Mouse (Mus musculus) embryonic facial prominence, embryonic 12.5 days (tissue): ENCODE data around the gene Hs1bp3. TPM values are rescaled to one million over a fixed set of nuclear protein-coding genes. Genes with fewer than 3 reads are reported as not detected.

Experiments used
- ATAC-seq: fragments of 200-750 bp; cut with Nextera tagmentation; 2 replicates; pipeline ENCODE4 v1.8.0; 2017; ENCODE audit not compliant: insufficient number of reproducible peaks, insufficient read depth, low FRiP score, low TSS enrichment
- H3K27ac ChIP-seq: fragments of 300-500 bp; sonication (generic); 2 replicates; pipeline ENCODE4 v1.5.1; 2016; ENCODE audit warnings: mild to moderate bottlenecking
- H3K27me3 ChIP-seq: fragments of 300-500 bp; sonication (generic); 2 replicates; pipeline ENCODE4 v1.6.1; 2016; ENCODE audit warnings: mild to moderate bottlenecking, moderate library complexity
- H3K36me3 ChIP-seq: fragments of 300-500 bp; sonication (generic); 2 replicates; pipeline ENCODE4 v1.6.1; 2016; ENCODE audit warnings: mild to moderate bottlenecking
- H3K4me1 ChIP-seq: fragments of 300-500 bp; sonication (generic); 2 replicates; pipeline ENCODE4 v1.6.1; 2016
- H3K4me2 ChIP-seq: fragments of 300-500 bp; sonication (generic); replicated peaks from 2 replicates; pipeline ENCODE4 v1.6.1; 2016; ENCODE audit warnings: mild to moderate bottlenecking, moderate library complexity
- H3K4me3 ChIP-seq: fragments of 300-500 bp; sonication (generic); 2 replicates; pipeline ENCODE4 v1.5.1; 2016; ENCODE audit warnings: mild to moderate bottlenecking
- H3K9ac ChIP-seq: fragments of 300-500 bp; sonication (generic); 2 replicates; pipeline ENCODE4 v1.6.1; 2016; ENCODE audit warnings: mild to moderate bottlenecking, moderate library complexity
- H3K9me3 ChIP-seq: fragments of 300-500 bp; sonication (generic); 2 replicates; pipeline ENCODE4 v1.6.1; 2016; ENCODE audit warnings: mild to moderate bottlenecking, moderate library complexity
- WGBS: fragments of 180-500 bp; shearing (Covaris S2); methylation state at CpG from one replicate; pipeline ENCODE4 v1.1.7; 2016; 5-methylcytosine and 5-hydroxymethylcytosine counted together
- polyA plus RNA-seq: library from polyadenylated mRNA; unstranded; fragments of >200 nt; fragmentation: Nextera tagmentation; extraction: Ambion mirVana; gene quantifications from 2 replicates; pipeline ENCODE4 v1.2.1, GENCODE M21; 2016

Hs1bp3 gene
- polyA plus RNA-seq, 1 experiment from 2014 or later: 20.3 TPM

- no peak overlapping the region for H3K4me3 ChIP-seq
- H3K27ac ChIP-seq: no peak overlapping the region
- H3K27me3 ChIP-seq: no peaks in the 10 kb centered on the region
- H3K9ac ChIP-seq: no peak overlapping the region
- peaks cover 49% of the 10 kb centered on the region for H3K36me3 ChIP-seq
- 73% methylated on average over 8 of the region's 8 CpGs for WGBS
- 0 out of 2 replicates have a peak, but pooled peaks cover 5% of the 10 kb centered on the region for H3K4me1 ChIP-seq
- no peak overlapping the region for H3K4me2 ChIP-seq
- H3K9me3 ChIP-seq: no peaks in the 10 kb centered on the region
- no peak for ATAC-seq
Measured at GRCm38 (mm10) chr12:8338918-8339317, 25.7 kb downstream of the Hs1bp3 start.

GRCm38 (mm10) chr12:8339591-8340319 lies 26.5 kb downstream of the Hs1bp3 start:
- H3K4me3 ChIP-seq: no peak overlapping the region
- no peak overlapping the region for H3K27ac ChIP-seq

GRCm38 (mm10) chr12:8341008-8341407 lies 27.8 kb downstream of the Hs1bp3 start:
- Histone ChIP-seq H3K9me3 (no peaks in the 10 kb centered on the region), H3K36me3 (peaks cover 47% of the 10 kb centered on the region), H3K4me2 (no peak overlapping the region), H3K27me3 (no peaks in the 10 kb centered on the region), H3K4me1 (0 out of 2 replicates have a peak, but pooled peaks cover 11% of the 10 kb centered on the region), H3K27ac (no peak overlapping the region), H3K9ac (no peak overlapping the region), H3K4me3 (no peak overlapping the region)
- 89% methylated on average over 6 of the region's 6 CpGs for WGBS
- ATAC-seq: no peak

More at GRCm38 (mm10) chr12:8339591-8340319, 26.5 kb downstream of the Hs1bp3 start:
- Histone ChIP-seq H3K9ac (no peak overlapping the region), H3K27me3 (no peaks in the 10 kb centered on the region), H3K36me3 (peaks cover 49% of the 10 kb centered on the region), H3K9me3 (no peaks in the 10 kb centered on the region), H3K4me2 (no peak overlapping the region), H3K4me1 (0 out of 2 replicates have a peak, but pooled peaks cover 6% of the 10 kb centered on the region)
- WGBS: 38% methylated on average over 13 of the region's 13 CpGs
- no peak for ATAC-seq

- no peaks in the 10 kb centered on the region for H3K9me3 ChIP-seq
- H3K27me3 ChIP-seq: no peaks in the 10 kb centered on the region
- H3K27ac ChIP-seq: no peak overlapping the region
- H3K9ac ChIP-seq: no peak overlapping the region
- H3K4me1 ChIP-seq: 0 out of 2 replicates have a peak, but pooled peaks cover 9% of the 10 kb centered on the region
- H3K4me3 ChIP-seq: no peak overlapping the region
- H3K4me2 ChIP-seq: no peak overlapping the region
- ATAC-seq: no peak
- peaks cover 28% of the 10 kb centered on the region for H3K36me3 ChIP-seq
- 92% methylated on average over 3 of the region's 3 CpGs for WGBS
Measured at GRCm38 (mm10) chr12:8343381-8343780, 30.1 kb downstream of the Hs1bp3 start.

- Histone ChIP-seq H3K27me3 (no peaks in the 10 kb centered on the region), H3K36me3 (peaks cover 23% of the 10 kb centered on the region), H3K9ac (0 out of 2 replicates have a peak overlapping the region, but pooled peaks have one; percentile 10), H3K9me3 (no peaks in the 10 kb centered on the region), H3K27ac (peak overlapping the region; percentile 50), H3K4me2 (no peak overlapping the region), H3K4me1 (peaks cover 17% of the 10 kb centered on the region), H3K4me3 (no peak overlapping the region)
- no peak for ATAC-seq
- WGBS: 46% methylated on average over 9 of the region's 9 CpGs
Measured at GRCm38 (mm10) chr12:8344897-8345296, 31.7 kb downstream of the Hs1bp3 start.

- no peaks in the 10 kb centered on the region for H3K27me3 ChIP-seq
- no peak overlapping the region for H3K4me2 ChIP-seq
- no peak overlapping the region for H3K9ac ChIP-seq
- H3K4me3 ChIP-seq: no peak overlapping the region
- no peaks in the 10 kb centered on the region for H3K9me3 ChIP-seq
- peaks cover 19% of the 10 kb centered on the region for H3K36me3 ChIP-seq
- peaks cover 18% of the 10 kb centered on the region for H3K4me1 ChIP-seq
- ATAC-seq: no peak
- WGBS: 95% methylated on average over 5 of the region's 5 CpGs
- H3K27ac ChIP-seq: no peak overlapping the region
Measured at GRCm38 (mm10) chr12:8345539-8345938, 32.3 kb downstream of the Hs1bp3 start.

- Histone ChIP-seq H3K9ac (no peak overlapping the region), H3K4me3 (no peak overlapping the region), H3K27me3 (no peaks in the 10 kb centered on the region), H3K36me3 (no peaks in the 10 kb centered on the region), H3K27ac (no peak overlapping the region; the same call in 1 of the 2 replicates), H3K4me2 (no peak overlapping the region), H3K4me1 (peaks cover 21% of the 10 kb centered on the region), H3K9me3 (no peaks in the 10 kb centered on the region)
- 83% methylated on average over 8 of the region's 8 CpGs for WGBS
- no peak for ATAC-seq
Measured at GRCm38 (mm10) chr12:8347746-8348462, 34.7 kb downstream of the Hs1bp3 start.

- Histone ChIP-seq H3K4me3 (no peak overlapping the region), H3K4me1 (peaks cover 21% of the 10 kb centered on the region), H3K27me3 (no peaks in the 10 kb centered on the region), H3K36me3 (no peaks in the 10 kb centered on the region), H3K9ac (no peak overlapping the region), H3K9me3 (no peaks in the 10 kb centered on the region), H3K27ac (peak overlapping the region; percentile 64), H3K4me2 (0 out of 2 replicates have a peak overlapping the region, but pooled peaks have one; percentile 7)
- 62% methylated on average over 9 of the region's 9 CpGs for WGBS
- ATAC-seq: no peak
Measured at GRCm38 (mm10) chr12:8348733-8349513, 35.7 kb downstream of the Hs1bp3 start.

- H3K4me1 ChIP-seq: peaks cover 14% of the 10 kb centered on the region
- H3K9me3 ChIP-seq: no peaks in the 10 kb centered on the region
- no peak overlapping the region for H3K4me3 ChIP-seq
- no peak overlapping the region for H3K4me2 ChIP-seq
- 23% methylated on average over 4 of the region's 4 CpGs for WGBS
- H3K36me3 ChIP-seq: no peaks in the 10 kb centered on the region
- H3K27ac ChIP-seq: no peak overlapping the region
- no peaks in the 10 kb centered on the region for H3K27me3 ChIP-seq
- no peak overlapping the region for H3K9ac ChIP-seq
- ATAC-seq: no peak
Measured at GRCm38 (mm10) chr12:8351025-8351903, 38.0 kb downstream of the Hs1bp3 start.

GRCm38 (mm10) chr12:8353071-8353470 lies 39.8 kb downstream of the Hs1bp3 start:
- Histone ChIP-seq H3K9ac (no peak overlapping the region), H3K27me3 (no peaks in the 10 kb centered on the region), H3K4me1 (peaks cover 17% of the 10 kb centered on the region), H3K4me2 (no peak overlapping the region), H3K4me3 (no peak overlapping the region), H3K36me3 (no peaks in the 10 kb centered on the region), H3K27ac (no peak overlapping the region), H3K9me3 (no peaks in the 10 kb centered on the region)
- no peak for ATAC-seq
- 74% methylated on average over 4 of the region's 4 CpGs for WGBS

GRCm38 (mm10) chr12:8354187-8354586 lies 41.0 kb downstream of the Hs1bp3 start:
- Histone ChIP-seq H3K9me3 (no peaks in the 10 kb centered on the region), H3K9ac (no peak overlapping the region), H3K4me2 (no peak overlapping the region), H3K36me3 (no peaks in the 10 kb centered on the region), H3K4me3 (no peak overlapping the region), H3K27ac (no peak overlapping the region), H3K4me1 (peaks cover 14% of the 10 kb centered on the region), H3K27me3 (no peaks in the 10 kb centered on the region)
- 83% methylated on average over 1 of the region's 1 CpGs for WGBS
- no peak for ATAC-seq
